Mouse (Mus musculus): Measurements from ENCODE around the gene Rhob. TPM values are rescaled to one million over a fixed set of nuclear protein-coding genes. Genes with fewer than 3 reads are reported as not detected.
A peak's percentile ranks its signal among the peaks of the same experiment; 100 is the strongest.

Gene Rhob
- total RNA-seq, 4 experiments from 2014 or later: 196 to 244 (median 223) TPM

DNA sequence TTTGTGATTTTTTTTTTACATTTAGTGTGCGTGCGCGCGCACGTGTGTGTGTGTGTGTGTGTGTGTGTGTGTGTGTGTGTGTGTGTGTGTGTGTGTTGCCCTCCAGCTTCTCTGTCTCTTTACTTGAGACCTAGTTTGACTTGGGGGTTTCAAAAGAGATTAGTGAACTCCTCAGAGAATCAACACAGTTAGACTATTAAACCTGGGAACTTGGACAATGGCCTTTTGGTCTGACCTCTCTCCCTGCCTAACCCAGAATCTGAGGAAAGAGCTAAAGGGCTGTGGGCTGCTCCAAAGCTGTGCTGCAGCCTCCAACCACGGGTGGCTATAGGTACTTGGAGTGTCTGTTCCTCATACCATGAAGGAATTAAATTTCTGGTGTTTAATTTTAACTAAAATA is 4.3 kb upstream of the Rhob start:
- no peak for DNase-seq

DNA sequence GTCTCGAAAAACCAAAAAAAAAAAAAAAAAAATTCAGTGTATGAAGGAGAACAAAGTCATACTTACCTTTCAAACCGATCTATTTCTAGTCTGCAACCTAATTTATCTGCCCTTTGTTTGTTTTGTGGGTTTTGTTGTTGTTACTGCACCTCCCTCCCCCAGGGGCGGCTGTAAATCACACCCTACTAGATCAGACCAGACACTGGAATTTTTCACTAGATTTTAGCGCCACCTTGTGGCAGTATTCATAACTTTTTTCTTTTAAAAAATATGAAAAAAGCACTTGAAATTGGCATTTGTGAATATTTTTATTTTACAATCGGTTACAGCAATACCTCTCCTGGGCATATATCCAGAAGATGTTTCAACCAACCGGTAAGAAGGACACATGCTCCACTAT is 2.7 kb upstream of the Rhob start:
- peak; percentile 46 for DNase-seq

DNA sequence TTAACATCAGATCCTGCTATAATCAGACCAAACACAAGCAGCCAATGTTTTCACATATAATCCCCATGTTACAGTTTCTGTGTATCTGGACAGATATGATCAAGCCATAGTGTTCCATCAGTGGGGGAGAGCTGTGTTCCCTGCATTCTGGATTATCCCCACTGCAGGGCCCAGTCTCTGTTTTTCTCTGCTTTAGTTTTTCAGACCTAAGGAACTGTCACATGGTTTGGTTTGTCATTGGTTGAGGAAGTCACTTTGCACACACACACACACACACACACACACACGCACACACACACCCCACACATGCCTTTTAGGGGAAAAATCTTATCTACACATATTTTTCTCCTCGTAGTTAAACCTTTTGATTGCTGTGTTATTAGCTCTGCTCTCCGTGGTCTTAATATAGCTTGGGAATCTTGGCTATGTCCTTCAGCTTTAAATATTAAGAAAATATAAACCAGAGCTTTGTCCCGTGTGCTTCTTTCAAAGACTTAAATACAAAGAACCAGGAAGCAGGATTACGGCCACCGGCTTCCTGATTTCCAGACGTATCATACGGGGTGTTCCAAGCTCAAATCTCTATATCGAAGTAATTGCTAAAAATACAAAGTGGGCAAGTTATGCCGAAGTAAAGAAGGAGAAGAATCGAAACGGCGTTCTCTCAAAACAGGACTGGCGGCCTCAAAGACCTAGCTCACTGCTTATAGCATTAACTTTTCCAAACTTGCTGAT is 1.9 kb upstream of the Rhob start:
- no peak for DNase-seq

DNA sequence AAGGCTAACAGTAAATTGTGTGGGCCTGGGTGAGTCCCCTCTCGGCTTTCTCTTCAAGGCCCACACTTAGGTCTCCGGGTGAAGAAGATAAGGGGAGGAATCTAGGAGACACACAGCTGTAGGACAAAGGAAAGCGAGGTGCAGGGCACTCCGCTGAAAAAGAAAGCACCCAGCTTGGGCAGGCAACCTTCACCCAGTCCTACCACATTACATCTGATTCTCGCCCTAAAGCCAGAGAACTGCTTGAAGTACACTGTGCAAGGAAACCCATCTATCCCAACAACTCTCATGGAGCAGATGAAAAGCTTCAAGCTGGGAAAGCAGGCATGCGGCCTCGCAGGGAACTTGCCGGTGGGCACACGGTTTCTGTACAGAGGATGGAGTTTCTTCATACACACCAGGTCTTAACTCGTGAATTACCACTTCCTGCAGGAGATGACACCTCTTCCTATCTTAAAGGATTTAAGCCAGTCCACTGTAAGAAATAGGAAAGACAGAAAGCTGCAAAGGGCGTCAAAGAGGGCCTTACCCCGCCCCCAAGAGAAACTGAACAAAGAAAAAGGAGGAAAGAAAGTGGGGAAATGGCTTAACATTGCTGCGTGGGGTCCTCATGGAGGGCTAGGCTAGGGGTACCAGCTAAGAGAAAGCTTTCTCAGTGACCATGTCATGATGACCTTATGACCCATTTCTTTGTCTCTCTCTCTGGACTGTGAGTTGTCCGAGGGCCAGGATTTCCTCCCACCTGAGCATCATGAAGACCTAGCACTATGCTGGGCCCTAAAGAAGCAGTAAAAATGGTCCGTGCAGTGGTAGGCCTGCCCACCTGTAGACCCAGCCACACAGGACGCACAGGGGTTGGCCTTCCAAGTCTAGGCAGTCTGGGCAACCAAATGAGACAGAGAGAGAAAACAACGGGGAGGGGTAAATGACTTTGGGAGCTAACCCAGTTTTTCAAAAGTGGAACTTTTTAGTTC is 1.1 kb upstream of the Rhob start:
- DNase-seq: peak; percentile 28

DNA sequence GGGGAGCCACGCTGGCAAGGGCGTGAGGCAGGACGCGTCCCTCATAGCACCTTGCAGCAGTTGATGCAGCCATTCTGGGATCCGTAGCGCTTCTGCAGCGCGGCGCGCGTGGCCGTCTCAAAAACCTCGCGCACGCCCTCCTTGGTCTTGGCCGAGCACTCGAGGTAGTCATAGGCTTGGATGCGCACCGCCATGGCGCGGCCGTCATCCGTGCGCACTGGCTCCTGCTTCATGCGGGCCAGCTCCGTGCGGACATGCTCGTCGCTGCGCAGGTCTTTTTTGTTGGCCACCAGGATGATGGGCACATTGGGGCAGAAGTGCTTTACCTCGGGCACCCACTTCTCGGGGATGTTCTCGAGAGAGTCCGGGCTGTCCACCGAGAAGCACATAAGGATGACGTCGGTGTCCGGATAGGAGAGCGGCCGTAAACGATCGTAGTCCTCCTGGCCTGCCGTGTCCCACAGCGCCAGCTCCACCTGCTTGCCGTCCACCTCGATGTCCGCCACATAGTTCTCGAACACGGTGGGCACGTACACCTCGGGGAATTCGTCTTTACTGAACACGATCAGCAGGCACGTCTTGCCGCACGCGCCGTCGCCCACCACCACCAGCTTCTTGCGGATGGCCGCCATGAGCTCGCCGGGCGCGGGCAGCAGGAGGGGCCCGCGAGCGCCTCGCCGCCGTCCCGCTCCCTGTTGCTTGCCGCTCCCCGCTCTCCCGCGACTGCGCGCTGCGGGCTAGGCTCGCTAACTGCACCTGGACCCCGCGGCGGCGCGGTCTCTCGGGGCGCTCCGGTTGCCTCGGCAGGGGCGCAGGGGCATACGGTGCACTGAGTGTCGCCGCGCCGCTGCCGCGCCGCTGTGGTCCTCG is 573 bp downstream of the Rhob start:
- peak; percentile 50 for DNase-seq

DNA sequence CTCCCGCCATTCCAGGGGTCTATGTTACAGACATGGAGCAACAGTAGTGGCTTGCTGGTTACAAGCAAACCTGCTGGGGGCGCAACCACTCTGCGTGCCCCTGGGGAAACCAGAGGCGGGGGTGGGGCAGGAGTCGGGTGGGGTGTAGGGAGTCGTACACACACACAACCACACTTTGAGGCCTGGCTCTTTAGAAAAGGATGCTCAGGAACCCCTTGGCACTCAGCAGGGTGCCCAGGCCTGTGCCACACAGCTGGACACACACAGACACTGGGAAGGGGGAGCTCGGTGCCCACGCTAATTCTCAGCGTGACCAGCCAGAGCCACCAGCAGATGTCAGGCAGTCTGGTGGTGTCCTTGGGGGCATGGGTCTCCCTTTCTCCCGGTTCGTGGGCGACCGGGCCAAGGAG is 1.2 kb downstream of the Rhob start:
- DNase-seq: peak; percentile 52

DNA sequence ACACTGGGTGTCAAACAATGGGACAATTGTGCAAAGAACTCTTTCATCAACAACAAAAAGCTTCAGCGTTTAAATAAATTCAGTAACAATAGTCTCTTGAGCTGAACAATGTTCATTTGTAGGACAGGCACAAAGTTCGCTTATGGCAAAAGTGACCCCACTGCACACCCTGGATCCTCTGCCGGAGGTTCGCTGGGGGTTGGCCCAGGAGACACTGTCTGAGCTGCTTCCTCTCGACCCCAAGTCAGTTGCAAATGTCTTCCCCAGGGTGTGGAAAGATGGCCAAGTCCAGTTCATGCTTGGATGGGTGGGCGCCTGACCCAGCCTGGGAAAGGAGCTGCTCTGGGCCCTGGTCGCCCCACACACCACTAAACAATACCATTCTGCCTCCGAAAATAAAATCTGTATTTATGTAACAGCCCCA is 1.6 kb downstream of the Rhob start:
- no peak for DNase-seq

DNA sequence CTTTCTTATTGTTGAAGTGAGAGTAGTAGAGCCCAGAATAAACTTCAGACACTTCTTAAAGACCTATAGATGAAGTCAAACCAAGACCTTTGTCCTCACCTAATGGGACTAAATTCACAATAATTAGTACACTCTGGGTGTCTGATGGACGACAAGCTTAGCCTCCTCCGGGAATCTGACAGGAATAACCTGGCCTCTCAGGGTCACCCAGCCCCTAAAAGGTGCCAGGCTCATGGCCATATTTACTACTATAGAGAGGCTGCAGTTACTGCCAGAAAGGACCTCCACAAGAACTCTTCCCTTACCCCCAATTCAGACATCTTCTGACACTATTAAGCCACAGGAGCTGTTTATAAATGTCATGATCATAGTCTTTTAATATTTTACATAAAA is 2.5 kb downstream of the Rhob start:
- no peak for DNase-seq

DNA sequence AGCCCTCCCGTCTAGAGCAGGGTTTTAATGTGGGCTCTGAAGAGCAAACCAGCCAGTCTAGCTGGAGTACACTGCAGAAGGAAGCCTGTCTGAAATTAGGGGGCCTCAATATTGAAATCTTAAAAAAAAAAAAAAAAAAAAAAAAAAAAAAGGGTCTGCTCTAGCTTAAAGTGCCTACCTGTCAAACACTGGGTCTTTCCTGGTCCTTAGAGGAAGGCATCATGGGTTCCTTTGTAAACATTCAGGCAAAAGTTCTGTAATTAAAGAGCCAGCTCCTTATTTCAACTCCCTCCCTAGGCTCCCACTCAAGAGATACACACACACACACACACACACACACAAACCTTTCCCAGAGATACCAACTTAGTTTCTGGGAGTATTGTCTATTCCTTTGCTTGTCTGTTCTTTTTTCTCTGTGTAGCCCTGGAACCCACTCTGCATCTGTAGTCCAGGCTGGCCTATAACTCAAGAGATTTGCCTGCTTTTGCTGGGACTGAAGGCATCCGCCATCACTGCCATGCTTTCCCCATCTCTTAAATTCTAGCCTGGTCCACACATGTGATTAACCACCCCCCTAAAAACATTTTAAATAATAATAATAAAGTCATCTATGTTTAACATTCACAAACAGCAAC is 3.0 kb downstream of the Rhob start:
- no peak for DNase-seq

DNA sequence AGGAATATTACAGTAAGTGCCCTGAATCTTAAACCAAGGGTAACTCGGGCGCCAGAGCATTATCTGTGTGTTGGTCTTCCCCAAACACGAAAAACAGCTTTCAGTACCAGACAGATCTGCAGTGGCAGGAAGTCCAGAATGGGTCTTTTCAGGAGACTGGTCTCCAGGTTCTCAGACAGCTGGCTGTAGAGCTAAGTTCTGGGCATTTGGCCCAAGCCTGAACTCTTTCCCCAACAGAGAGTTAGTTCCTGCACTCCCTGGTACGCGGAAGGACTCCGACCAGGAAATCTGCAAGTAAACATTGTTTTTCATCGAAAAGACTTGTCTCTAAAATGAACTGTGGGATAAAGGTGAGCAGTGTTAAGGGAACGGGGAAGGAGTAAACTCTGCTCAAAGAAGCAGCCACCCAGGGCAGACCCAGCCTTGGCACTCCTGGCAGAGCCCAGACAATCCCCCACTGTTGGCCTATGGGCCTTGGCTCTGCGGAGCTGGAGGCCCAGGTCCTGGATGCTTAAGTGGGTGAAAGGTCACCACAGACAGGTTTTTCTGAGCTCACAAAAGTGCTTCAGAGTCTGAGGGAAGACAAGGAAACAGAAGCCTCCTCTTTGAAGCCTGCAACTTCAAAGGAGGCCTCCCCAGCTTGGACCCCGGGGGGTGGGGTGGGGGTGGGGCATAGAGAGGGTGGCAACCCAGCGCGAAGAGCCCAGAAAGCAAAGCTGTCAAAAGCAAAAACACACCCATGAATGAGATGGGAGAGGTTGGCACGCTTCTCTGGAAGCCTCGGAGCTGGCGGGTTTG is 3.7 kb downstream of the Rhob start:
- peak; percentile 58 for DNase-seq

DNA sequence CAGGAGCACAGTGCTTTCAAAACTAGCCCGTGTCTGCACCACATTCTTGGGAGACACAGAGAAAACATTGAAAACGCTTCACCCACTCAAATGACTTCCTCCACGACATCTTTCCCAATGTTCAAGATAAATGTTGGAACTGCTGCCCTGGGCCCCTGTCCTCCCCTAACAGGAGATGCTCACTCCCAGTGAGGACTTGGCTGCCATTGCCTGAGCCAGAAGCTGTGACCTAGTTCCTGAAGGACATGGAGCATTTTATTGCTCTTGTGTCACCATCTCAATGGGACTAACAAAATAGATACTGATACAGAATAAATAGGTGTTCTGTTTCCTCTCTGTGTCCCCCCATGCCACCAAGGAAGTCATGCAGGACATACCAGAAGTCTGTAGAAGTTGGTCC is 5.1 kb downstream of the Rhob start:
- DNase-seq: peak; percentile 42

DNA sequence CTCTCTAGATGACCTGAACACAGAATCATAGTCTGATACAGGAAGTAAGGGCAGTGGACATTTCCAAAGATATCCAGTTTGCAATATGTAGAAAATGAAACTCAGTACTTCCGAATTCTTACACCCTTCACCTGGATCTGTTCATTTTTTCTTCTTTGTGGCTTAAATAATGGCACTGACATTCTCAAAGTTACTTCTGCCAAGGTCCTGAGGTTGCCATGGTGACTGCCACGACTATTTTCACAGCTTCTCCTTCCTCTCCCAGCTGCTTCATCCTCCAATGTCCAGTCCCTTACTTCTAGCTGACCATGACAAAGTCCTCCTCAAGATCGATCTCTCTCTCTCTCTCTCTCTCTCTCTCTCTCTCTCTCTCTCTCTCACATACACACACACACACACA is 6.4 kb downstream of the Rhob start:
- no peak for DNase-seq

DNA sequence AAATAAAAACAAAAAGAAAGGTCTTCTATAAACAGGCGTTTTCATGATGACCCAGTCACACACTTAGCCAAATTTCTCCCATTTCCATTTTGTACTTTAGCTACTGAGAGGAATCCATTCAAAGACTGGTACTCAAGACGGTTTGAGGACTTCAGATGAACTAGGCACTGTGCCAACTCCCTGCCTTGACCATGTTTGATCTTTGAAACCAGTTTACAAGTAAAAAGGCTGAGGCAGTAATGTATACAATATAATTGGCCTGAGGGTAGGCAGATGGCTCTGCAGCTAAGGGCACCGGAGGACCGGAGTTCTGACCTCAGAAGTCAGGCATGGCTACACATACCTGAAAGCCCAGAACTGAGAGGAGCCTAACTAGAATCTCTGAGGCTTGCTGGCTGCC is 10.7 kb downstream of the Rhob start:
- no peak for DNase-seq

DNA sequence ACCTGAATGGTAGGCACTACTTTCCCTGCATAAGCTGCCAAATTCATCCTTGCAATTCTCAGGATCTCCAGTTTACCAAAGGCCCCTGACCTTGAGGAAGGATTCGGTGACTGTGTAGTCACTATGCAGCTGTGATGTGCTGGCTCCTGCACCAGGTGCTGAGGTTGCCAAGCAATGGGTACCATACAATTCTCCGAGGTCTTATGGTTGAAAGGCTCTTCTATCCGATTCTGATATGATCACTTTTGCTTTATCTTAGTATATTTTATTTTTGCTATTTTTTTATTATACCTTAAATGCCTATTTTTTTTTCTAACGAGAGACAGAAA is 11.2 kb downstream of the Rhob start:
- DNase-seq: no peak

DNA sequence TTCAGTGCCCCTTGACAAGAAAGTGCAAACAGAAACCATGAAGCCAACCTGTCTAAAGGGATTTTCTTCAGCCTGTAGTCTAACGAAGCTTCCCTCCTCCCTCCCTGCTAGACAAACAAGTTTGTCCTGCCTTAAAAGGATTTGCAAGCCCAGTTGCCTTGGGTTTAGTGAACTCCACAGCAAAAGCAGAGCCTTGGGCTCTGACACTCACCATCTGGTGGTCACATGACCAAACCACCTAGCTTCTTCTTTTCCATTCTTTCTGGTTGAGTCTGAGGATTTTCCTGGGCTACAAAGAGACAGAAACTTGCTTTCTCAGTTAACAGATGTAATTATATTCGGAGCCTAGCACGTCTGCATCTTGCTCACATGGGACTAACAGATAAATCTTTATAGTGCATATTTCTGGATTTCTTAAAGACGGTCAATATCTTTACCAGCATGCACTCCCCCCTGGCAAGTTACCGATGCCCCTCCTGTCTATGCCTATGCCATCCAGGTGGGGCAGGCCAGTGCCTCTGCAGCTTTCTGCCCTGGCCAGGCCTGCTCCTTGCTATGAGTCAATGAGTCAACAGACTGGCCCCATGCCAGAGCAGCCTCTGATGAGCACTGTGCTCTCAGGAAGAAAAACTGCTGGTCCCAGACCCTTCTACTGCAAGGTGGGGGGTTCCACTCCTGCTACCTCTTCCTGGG is 11.7 kb downstream of the Rhob start:
- peak; percentile 80 for DNase-seq

DNA sequence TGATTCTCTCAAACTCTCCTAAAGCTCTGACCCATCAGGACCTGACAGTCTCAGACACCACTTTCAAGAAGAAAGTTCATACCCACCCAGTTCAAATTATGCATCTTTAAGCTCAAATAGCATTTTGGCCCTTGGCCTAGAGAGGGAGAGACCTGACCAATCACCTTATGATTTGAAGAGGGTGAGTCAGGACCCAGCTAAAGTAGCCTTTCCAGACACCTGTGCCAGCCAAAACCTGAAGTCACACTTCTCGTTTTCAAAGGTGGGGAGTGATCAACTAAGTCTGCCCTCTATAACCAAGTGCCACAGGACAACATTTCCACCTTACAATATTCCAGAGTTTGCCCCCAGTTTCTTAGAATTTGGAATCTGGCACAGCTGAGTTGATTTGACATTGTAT is 12.5 kb downstream of the Rhob start:
- DNase-seq: no peak

DNA sequence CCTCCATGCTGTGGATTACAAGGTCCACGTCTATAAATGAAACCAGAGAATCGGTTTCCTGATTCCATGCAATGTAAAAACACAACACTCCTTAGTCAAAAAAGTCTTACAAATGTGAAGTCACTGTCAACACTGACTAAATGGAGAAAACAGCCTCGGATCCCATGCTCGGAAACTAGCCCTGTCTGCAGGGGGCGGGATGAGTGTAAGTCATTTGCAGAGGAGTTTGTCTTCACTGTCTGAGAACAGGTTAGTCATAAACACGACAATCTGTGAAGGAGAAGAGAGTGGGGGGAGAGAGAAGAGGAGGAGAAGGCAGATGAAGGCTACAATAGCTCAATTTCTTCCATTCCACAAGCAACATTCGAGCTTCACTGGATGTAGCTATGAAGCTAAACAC is 14.6 kb downstream of the Rhob start:
- DNase-seq: no peak

DNA sequence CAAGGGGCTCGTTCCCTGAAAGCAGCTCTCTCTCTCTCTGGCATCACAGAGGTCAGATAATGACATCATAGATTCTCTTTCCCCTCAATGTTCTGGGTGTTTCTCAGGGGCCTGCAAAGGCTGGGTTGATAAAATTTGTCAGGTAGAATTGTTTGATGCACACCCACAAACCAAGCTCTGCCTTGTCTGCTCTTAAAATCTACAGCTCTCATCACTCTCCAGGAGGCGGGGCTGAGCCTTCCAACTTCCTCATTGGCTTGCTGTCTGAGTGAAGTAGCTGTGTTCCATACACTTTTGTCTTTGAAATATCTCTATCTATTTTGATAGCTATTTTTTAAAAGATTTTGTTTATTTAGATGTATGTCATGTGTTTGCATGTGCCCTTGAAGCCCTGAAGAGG is 17.6 kb downstream of the Rhob start:
- no peak for DNase-seq

DNA sequence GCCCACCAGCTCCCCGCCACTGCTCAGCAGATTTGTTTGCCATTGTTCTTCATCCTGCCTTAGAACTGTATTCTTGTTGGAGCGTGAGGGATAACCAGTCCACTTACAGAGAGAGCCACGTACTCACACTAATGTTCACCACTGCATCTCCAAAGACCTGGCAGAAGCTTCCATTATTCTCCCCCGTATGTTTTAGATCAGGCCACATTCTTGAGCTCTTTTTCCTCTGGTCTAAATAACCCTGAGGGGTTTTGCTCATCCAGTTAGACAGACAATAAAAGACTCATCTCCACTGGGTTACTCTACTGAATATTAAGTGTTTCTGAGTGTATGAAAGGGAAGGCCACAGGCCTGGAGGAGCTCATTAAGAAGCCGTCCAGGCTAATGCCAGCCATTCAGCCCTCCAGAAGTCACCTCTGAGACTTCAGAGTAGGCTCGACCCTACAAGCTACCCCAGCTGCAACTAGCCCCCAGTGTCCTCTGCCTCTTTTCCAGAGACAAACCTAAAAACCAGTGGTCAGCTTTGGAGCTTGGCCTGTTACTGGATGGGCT is 24.9 kb downstream of the Rhob start:
- DNase-seq: no peak

DNA sequence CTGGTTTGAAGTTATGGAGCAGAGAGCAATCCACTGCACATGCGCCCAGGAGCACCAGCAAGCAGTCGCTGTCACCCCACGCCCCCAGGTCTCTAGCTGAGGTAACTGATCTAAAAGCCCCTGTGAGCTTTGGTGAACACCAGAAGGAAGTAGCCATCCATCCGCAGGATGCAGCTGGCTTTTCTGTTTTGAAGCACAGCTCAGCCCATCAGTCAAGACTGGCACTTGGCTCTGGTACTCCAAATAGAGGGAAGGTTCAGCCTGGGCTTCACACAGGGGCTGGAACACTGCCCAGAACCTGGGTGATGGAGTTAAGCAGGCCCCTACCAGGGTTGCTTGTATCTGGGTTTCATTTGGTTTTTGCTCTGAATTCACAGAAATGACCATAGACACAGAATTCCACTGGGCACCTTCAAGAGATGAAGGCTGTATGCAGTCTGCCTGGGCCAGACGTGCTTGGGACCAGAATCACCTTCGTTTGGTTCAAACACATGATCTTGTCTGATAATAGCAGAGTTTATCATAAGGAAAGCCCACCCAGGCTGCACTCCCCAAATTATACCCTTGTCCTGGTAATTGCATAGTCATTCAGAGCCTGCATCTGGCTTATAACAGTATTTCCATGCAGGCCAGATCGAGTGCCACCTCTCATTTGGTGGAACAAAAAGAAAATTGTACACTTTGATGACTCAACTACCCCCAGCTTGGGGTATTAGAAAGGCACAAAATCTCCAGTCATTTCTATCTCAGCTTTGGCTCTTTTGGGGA is 27.0 kb downstream of the Rhob start:
- DNase-seq: no peak
